Mouse (Mus musculus) spleen, postnatal 14 days (tissue): ENCODE measurements around the gene AC140267.1.

Experiments used
- DNase-seq, 2 experiments: peaks; one replicate each; pipeline ENCODE4 v3.0.0; 2021 to 2022; ENCODE audit warnings: low spot score in 2 of 2

AC140267.1 gene

DNA sequence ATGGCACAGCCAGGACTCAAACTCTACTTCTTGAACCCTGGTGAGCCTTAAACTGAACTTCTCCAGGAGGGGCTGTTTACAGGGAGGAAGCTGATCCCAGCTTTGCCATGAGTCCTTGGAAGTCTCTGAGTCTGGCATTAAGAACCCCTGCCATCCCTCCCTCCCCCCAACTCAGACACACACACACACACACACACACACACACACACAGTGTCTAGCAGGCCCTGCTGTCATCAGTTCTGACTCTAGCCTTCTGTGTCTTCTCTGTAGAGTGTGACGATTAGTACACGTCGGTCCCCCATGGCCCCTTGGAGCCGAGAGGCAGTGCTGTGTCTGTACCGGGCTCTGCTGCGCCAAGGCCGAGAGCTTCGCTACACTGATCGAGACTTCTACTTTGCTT is at the start of gene AC140267.1:
TSS of gene AC140267.1 (plus strand) at position 301 of the 400 bp plus-strand sequence.
- DNase-seq: no peak

- DNase-seq: no peak
Observed at GRCm38 (mm10) chr15:80188927-80189326, 46.7 kb upstream of the AC140267.1 start.

DNA sequence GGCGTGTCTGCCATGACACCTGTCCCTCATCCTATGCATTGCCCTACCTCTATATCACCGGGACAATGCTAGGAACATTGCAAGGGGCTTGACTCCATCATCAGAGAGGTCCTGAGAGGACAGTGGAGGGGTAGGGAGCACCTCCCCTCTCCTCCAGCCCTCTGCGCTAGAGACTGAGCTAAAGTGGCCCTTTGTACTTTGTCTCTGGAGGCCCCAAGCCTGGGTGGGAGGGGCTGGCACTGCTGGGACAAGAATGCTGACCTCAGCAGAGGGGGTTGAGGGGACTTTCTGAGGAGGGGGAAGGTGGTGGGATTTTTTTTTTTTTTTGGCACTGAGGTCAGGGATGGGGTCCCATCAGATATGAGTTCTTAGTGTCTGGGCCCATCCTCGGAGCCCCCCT is 45.6 kb upstream of the AC140267.1 start:
- no peak for DNase-seq

DNA sequence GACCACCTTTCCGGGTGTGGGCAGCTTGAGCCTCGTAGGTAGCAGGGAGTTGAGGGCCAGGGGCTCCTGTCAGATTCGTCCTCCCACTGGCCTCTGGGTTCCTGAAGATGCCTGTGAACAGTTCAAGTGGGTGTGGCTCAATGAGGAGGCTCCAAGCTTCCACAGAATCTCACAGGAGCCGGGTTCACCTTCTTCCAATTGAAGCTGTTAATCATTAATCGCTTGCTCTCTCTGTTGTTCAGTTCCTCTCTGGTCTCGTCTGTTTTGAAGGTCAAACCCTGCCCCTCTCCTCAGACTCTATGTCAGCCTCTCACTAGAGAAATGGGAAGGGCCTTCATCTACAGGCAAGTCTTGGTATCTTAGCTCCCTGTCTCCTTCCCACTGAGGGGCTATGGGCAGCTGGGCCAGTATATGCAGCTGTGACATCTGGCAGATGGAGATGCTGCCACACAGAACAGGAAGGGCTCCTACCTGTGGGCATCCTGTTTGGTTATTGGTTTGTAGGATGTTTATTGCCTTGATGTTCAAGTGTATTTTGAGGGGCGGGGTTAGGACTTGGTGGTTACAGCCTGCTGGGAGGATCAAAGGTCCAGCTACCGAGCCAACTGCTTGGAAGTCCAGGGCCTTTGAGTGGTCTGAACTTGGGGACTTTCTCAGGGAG is 43.9 kb upstream of the AC140267.1 start:
- no peak for DNase-seq

DNA sequence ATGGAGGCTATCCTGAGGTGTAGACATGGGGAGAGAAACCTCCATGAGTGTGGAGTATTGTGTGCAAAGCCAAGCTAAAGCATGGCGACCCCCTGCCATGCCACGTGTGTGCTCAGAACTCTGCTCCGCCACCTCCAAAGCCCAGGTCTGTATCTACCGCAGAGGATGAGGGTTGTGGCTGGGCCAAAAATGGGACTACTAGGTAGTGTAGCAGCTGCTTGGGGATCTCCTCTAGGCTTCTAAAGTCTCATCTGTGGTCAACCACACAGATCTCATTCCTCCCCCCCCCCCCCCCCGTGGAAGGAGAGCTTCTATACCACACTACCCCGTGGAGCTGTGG is 43.4 kb upstream of the AC140267.1 start:
- no peak for DNase-seq

- DNase-seq: no peak
Observed at GRCm38 (mm10) chr15:80192847-80193246, 42.8 kb upstream of the AC140267.1 start.

GRCm38 (mm10) chr15:80199556-80199955 is 36.1 kb upstream of the AC140267.1 start:
- no peak for DNase-seq

DNA sequence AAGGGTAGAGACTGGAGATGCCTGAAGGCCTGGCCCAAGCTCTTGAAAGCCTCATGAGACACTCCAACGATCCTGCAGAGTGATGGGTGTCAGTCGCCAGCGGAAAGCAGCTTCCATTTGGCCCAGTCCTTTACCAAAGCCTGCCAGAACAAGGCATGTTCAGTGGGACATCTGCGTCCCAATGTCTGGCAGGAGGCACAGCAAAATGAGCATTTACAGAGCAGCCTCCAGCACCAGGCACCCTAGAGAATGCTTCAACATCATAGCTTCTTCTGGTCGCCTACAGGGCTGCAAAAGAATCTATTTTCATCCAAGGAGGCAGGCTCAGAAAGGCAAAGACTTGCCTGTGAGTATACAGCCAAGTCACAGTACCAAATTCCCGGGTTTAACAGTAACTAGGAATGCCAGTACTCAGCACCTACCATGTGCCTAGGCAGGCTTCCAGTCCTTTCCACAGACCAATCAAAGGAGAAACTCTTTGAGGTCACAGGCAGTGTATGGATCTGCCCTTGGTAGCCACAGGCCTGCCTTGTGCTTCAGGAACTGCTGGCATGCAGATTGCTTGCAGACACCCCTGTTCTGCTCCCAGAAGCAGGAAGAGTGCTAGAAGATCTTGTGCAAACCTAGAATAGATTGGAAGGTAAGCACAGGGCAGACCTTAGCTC is 33.4 kb upstream of the AC140267.1 start:
- no peak for DNase-seq

DNA sequence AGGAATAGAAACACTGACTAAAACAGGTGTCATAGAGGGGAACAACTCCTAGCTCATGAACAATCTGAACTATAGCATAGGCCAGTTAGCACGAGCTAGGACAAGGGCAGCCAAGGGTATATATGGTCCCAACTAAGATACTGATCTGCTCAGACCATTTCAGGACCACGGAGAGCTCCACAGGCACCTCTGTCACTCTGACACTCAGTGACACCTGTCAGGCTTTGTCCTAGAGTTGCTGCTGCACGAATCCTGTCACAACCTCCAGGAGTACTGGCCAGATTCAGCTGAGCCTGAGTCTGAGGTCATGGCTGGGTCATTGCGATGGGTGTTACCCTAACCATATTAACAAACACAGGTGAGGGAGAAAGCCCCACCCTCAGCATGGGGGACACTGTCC is 32.2 kb upstream of the AC140267.1 start:
- DNase-seq: peak in 1 of 2 experiments; percentile 19

GRCm38 (mm10) chr15:80206057-80206565 is 29.5 kb upstream of the AC140267.1 start:
- no peak for DNase-seq

DNA sequence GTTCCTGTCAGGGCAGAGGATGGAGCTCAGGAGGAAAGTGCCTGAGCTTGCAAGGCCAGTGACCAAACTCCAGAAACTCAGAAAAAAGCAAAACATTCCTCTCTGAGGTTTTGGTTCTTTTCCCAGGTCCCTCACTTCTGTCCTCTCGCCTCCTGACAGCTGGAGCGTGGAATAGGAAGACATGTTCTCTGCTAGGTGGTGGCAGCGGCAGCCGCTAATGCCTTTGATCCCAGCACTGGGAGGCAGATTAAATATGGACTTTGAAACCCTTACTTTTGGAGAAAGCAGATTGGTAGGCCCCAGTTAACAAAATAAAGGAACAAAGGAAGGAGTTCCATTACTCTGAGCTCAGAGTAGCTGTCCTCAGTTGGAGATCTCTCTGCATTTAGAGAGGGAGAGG is 27.2 kb upstream of the AC140267.1 start:
- no peak for DNase-seq

GRCm38 (mm10) chr15:80213688-80214087 is 21.9 kb upstream of the AC140267.1 start:
- DNase-seq: no peak

- DNase-seq: peak in 1 of 2 experiments; percentile 22
Observed at GRCm38 (mm10) chr15:80215716-80216479, 19.7 kb upstream of the AC140267.1 start.

DNA sequence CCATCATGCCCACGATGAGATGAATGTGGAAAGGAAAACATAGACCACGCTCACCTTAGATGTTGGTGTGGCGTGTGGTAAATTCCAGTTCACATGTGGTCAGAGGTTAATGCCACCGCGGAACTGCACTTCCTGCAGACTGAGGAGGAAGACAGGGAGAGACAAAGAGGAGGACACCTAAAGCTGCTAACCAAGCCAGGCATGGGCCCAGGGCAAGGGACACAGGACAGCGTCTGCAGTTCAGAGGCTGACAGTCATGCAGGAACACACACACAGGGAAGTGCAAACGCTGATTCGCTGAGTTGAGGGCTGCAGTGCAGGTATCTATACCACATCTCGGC is 19.2 kb upstream of the AC140267.1 start:
- DNase-seq: no peak

- no peak for DNase-seq
Observed at GRCm38 (mm10) chr15:80217476-80217875, 18.2 kb upstream of the AC140267.1 start.

DNA sequence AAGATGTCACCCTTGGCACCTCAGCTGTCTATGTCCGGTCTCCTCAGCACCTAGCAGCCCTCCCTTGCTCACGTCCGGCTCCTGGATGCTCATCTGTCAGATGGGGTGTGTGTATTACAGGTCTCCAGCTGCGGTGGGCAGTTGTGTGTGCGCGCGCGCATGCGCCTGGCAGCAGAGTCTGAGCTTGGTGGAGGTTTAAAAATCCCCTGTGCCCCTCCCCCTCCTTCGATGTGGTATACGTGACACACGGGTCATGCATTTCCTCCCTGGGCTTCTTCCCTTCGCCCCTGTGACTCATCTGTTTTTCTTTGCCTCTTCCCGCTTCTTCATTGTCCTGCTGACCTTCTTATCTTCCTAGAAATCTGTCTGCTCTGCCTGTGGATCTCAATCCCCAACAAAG is 16.4 kb upstream of the AC140267.1 start:
- no peak for DNase-seq

- DNase-seq: no peak
Observed at GRCm38 (mm10) chr15:80219705-80220657, 15.7 kb upstream of the AC140267.1 start.

DNA sequence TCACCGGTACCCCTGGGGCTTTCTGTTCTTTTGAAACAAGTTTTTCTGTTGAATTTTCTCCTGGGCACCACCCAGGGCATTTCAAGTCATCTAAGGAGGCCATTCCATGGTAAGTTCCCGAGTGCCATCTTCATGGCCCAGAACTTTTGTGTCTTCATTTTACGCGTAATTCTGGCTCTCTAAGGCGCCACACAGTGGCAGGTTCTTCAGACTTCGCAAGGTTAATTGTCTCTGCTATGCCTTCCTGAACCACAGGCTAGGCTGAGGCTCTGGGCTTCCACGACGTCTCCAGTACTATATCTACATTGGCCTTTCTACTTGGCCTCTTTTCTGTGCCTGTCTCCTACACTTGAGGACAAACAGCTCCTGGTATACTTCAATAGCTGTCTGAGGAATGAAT is 14.6 kb upstream of the AC140267.1 start:
- DNase-seq: no peak

GRCm38 (mm10) chr15:80223751-80224150 is 11.9 kb upstream of the AC140267.1 start:
- DNase-seq: no peak

DNA sequence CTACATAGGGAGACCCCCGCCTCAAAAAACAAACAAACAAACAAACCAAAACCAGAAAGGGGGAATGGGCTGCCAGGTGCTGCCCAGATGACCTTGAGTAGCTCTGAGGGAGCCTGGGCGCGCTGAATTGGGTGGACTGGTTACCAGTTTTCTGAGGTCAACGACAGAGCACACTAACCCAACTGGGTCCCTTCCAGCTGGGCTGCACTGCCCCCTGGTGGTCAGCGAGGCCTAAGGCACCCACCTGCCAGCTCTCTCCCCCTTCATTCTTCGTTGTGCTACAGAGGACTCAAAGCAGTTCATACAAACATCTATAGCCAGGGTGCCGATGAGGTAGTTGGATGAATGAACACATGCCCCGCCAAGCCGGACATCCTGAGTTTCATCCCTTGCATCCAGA is 10.4 kb upstream of the AC140267.1 start:
- DNase-seq: peak; percentile 66 to 80

DNA sequence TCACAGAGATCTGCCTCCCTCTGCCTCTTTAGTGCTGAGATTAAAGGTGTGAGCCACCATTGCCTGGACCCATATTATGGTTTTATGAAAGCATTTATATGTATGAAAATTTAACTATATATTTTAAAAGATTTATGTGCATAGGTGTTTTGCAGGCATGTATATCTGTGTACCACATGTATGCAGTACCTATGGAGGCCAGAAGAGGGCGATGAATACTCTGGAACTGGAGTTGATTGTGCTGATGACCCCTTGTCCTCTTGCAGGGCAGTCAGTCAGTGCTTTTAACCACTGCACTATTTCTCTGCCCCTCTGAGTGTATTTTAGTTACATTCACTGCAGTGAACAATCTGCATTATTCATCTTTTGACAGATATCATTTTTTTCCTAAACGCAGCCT is 9.8 kb upstream of the AC140267.1 start:
- DNase-seq: peak; percentile 40 to 73
